Mouse (Mus musculus): ENCODE data around the gene Xylt1.

- no peak for TF ChIP-seq CTCF (IDR thresholded peaks at IDR 0.05; ENCODE audit: borderline replicate concordance, control insufficient read depth, extremely low read depth, insufficient read depth, low read length, poor library complexity)
- TF ChIP-seq POLR2A (IDR thresholded peaks at IDR 0.05; ENCODE audit: control insufficient read depth, extremely low read depth, insufficient read depth, low read length, poor library complexity): no peak
Measured at GRCm38 (mm10) chr7:117697681-117698080, 316.9 kb downstream of the Xylt1 start.

Data from thymus, adult 2 months (tissue).